Mouse (Mus musculus) lung, postnatal 4 days (tissue): ENCODE results near the gene Tmem98.

Experiments
- DNase-seq, 2 experiments: peaks; one replicate each; pipeline ENCODE4 v3.0.0; 2021

The Tmem98 gene

GRCm38 (mm10) chr11:80809993-80810821 lies at the start of gene Tmem98:
TSS of gene Tmem98 (plus strand) at chr11:80810175.
- DNase-seq: peak; percentile 66 to 80

- DNase-seq: no peak
Observed at GRCm38 (mm10) chr11:80761285-80761974, 48.5 kb upstream of the Tmem98 start.

- no peak for DNase-seq
Observed at GRCm38 (mm10) chr11:80762066-80762465, 47.9 kb upstream of the Tmem98 start.

- DNase-seq: no peak
Observed at GRCm38 (mm10) chr11:80766068-80766467, 43.9 kb upstream of the Tmem98 start.

GRCm38 (mm10) chr11:80766472-80767319 lies 43.3 kb upstream of the Tmem98 start:
- DNase-seq: peak; percentile 40 to 53

GRCm38 (mm10) chr11:80767320-80767617 lies 42.7 kb upstream of the Tmem98 start:
- no peak for DNase-seq

- DNase-seq: no peak
Observed at GRCm38 (mm10) chr11:80771186-80771585, 38.8 kb upstream of the Tmem98 start.

- no peak for DNase-seq
Observed at GRCm38 (mm10) chr11:80771596-80772250, 38.3 kb upstream of the Tmem98 start.

- no peak for DNase-seq
Observed at GRCm38 (mm10) chr11:80772595-80773210, 37.3 kb upstream of the Tmem98 start.

- no peak for DNase-seq
Observed at GRCm38 (mm10) chr11:80775535-80775934, 34.4 kb upstream of the Tmem98 start.

GRCm38 (mm10) chr11:80777708-80778107 lies 32.3 kb upstream of the Tmem98 start:
- DNase-seq: no peak

- no peak for DNase-seq
Observed at GRCm38 (mm10) chr11:80778157-80778556, 31.8 kb upstream of the Tmem98 start.

GRCm38 (mm10) chr11:80778916-80779526 lies 31.0 kb upstream of the Tmem98 start:
- DNase-seq: no peak

GRCm38 (mm10) chr11:80779527-80780344 lies 30.2 kb upstream of the Tmem98 start, which contains the start of gene Myo1d:
TSS of gene Myo1d (minus strand) at chr11:80780025.
- DNase-seq: peak; percentile 94

- DNase-seq: no peak
Observed at GRCm38 (mm10) chr11:80781535-80781934, 28.4 kb upstream of the Tmem98 start.

- no peak for DNase-seq
Observed at GRCm38 (mm10) chr11:80783460-80783859, 26.5 kb upstream of the Tmem98 start.

GRCm38 (mm10) chr11:80784294-80784743 lies 25.7 kb upstream of the Tmem98 start:
- DNase-seq: peak; percentile 61 to 78

GRCm38 (mm10) chr11:80785672-80786071 lies 24.3 kb upstream of the Tmem98 start:
- no peak for DNase-seq

- DNase-seq: no peak
Observed at GRCm38 (mm10) chr11:80789647-80790240, 20.2 kb upstream of the Tmem98 start.

GRCm38 (mm10) chr11:80790413-80790812 lies 19.6 kb upstream of the Tmem98 start:
- no peak for DNase-seq
